Mouse (Mus musculus) layer of hippocampus, postnatal 14 days (tissue): ENCODE data around the gene Plch2. TPM values are rescaled to one million over a fixed set of nuclear protein-coding genes. Genes with fewer than 3 reads are reported as not detected.
A peak's percentile ranks its signal among the peaks of the same experiment; 100 is the strongest.
"Not testable (repeated sequence)": the region's sequence is repeated elsewhere in the genome, so short reads cannot be mapped to it uniquely, and the experiment has no call there.

Experiments used
- DNase-seq, 2 experiments: peaks; one replicate each; pipeline ENCODE4 v3.0.0; 2021 to 2022; ENCODE audit warnings: low spot score in 2 of 2, mixed read lengths in 1 of 2
- long read RNA-seq, 2 experiments: library from polyadenylated mRNA; stranded (forward); transcript quantifications; one replicate each; pipeline ENCODE4 v2.0.0; 2021
- total RNA-seq, 2 experiments: library from RNA; stranded (reverse); gene quantifications; 2 replicates each; pipeline ENCODE4 v1.2.3; 2021

The Plch2 gene
- 10 to 100 TPM; 90.9 to 97.9 TPM for total RNA-seq
- long read RNA-seq, experiment 1, full-length matches to known transcripts: 1 of 27 reads
- long read RNA-seq, experiment 1, partial matches to known transcripts: 17 of 27 reads
- long read RNA-seq, experiment 1, other reads (novel, unspliced or antisense): 9 of 27 reads
- long read RNA-seq, experiment 2, partial matches to known transcripts: 21 of 34 reads
- long read RNA-seq, experiment 2, other reads (novel, unspliced or antisense): 13 of 34 reads

GRCm38 (mm10) chr4:155056724-155057123, at the start of gene Plch2:
TSS of gene Plch2 (minus strand) at chr4:155056784.
- DNase-seq: no peak

DNA sequence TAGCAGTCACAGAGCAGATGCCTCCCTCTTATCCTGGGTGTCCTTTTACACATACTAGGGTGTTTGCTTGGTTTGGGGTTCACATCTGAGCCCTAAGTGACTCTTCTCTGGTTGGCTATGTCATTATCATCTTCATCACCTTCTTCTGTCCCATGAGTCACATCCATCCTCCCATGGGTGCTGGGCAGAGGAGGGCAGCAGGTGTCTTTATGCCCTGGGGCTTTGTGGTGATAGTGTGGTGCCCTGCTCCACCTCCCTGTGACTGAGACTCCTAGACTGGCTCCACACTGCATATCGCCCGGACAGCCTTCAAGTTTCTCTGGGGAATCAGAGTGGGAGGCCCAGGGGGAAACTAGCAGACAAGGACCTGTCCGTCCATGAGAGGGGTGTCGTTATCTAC, 42.0 kb upstream of the Plch2 start:
- no peak for DNase-seq

DNA sequence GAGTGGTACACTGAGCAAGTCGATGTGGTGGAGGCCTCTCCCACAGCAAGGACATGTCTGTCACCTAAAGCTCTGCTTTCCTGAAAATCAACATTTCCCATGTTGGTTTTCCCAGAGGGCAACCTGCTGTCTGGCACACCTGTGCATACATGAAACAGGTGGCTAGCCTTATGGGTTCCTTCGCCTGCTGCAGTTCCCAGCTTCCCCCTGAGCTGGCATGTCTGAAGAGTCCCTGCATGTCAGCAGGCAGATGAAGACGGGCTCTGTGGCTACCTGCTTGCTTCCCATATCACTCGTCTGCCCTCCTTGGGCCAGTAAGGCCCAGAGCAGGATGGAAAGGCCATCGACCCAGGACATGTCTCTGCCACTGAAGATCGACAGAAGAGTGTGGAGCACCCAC, 40.9 kb upstream of the Plch2 start:
- no peak for DNase-seq

DNA sequence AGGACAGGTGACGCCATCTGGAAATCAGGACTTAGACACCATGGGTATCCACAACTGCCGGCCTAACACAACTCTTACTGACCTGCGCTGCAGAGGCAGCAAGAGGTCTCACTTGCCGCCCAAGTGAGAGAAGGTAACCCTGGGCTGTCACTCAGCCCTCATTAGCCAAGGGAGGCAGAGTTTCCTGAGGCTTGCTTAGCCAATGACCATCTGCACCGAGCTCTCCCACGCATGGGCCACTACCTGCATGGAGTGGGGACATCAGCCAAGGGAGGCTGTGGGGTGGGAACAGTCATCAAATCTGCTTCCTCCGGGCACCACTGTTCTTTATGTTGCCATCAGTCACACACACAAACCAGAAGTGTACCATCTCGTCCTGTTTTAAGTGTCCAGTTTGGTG, 39.4 kb upstream of the Plch2 start:
- DNase-seq: no peak

GRCm38 (mm10) chr4:155095238-155095900, 38.8 kb upstream of the Plch2 start:
- peak; percentile 86 to 93 for DNase-seq

- no peak for DNase-seq
These were observed 38.0 kb upstream of the Plch2 start for GRCm38 (mm10) chr4:155094565-155094964.

GRCm38 (mm10) chr4:155093431-155094149, 37.0 kb upstream of the Plch2 start:
- no peak for DNase-seq

- DNase-seq: no peak
These were observed 36.3 kb upstream of the Plch2 start for GRCm38 (mm10) chr4:155092718-155093430.

DNA sequence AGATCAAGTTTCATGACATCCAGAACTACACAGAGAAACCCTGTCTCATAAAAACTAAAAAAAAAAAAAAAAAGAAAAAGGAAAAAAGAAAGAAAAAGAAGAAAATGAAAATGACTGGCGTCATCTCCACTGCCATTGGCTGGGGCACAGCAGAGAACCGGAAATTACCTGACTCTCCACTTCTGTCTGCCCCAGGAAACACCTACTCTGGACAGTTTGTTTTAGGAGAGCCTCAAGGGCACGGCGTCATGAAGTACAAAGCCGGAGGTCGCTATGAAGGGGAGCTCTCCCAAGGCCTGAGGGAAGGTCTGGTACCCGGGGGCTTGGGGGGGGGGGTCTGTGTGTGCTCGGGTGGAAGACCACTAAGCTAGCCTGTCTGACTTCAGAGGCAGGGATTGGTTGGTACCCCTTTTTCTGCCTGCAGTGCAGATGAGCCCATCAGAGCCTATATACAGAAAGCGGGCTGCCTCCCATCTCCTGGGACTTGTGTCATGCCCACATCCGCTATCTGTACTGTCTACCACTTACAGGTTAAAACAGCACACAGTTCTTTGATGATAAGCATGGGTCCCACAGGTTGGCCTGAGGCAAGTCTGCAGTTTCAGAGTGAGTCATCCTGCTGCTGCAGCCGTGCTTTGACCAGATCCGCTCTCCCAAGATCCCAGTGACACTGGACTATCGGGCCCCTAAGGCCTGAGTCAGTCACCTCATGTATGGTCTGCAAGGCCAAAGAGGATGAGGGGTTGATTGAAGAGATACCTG, 34.3 kb upstream of the Plch2 start:
- no peak for DNase-seq

GRCm38 (mm10) chr4:155090147-155090546, 33.6 kb upstream of the Plch2 start:
- DNase-seq: no peak

DNA sequence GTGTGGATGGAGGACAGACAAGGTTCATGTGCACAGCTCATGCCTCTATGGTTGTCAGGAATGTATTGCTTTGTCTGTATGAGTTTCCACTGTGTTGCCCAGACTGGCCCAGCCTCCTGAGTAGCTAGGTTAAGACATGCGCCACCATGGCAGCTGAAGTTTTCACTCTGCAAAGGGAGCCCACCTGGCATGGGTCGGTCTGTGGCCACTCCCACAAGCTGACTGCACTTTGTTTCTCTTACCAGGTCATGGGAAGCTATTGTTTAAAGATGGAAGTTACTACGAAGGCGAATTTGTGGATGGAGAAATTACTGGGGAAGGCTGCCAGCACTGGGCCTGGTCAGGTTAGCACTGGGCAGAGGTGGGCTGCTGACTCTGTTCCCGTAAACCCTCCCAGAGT, 32.7 kb upstream of the Plch2 start:
- DNase-seq: no peak

DNA sequence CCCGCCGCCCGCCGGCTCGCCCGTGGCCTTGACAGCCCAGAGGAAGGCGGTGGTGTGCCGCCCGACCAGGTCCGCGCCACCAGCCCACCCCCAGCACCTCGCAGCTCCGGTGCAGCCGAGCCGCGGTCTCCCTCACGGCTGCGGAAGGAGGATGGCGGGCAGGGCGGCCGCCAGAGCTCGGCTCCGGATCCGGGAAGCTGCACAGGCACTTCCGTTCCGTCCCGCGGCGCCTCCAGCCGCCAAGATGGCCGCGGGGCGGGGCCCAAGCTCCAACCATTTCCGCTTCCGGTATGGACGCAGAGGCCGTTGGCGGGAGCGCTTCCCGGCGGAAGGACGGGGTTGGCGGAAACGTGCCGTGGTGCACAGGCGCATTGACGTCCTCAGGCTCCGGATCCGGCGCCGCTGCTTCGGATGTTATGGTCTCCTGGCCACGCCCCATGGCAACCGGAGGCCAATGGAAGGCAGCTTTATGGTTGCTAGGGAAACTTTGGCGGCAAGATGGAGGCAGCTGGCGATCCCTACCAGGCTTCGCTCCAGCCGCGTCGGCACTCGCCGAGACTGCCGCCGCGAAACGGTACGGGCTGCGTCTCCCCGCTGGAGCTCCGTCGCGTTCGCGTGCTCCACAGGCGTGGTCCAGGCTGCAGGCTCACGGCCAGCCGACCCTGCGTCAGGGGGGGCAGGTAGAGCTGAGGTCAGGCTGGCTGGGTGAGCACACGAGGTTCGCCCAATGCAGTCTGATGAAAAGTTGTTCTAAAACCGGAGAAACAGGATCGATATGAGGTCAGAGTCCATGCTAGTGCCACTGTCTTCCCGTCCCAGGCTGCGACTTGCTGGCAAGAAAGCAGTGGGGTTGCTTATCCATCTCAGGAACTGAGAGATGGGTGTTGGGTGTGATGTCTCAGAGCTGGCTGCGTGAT, 29.8 kb upstream of the Plch2 start, which contains the start of the genes Rer1 and Morn1:
TSS of gene Rer1 (minus strand) at position 275 of the 917 bp plus-strand sequence.
TSS of gene Morn1 (plus strand) at position 470 of the 917 bp plus-strand sequence.
- peak; percentile 100 for DNase-seq

DNA sequence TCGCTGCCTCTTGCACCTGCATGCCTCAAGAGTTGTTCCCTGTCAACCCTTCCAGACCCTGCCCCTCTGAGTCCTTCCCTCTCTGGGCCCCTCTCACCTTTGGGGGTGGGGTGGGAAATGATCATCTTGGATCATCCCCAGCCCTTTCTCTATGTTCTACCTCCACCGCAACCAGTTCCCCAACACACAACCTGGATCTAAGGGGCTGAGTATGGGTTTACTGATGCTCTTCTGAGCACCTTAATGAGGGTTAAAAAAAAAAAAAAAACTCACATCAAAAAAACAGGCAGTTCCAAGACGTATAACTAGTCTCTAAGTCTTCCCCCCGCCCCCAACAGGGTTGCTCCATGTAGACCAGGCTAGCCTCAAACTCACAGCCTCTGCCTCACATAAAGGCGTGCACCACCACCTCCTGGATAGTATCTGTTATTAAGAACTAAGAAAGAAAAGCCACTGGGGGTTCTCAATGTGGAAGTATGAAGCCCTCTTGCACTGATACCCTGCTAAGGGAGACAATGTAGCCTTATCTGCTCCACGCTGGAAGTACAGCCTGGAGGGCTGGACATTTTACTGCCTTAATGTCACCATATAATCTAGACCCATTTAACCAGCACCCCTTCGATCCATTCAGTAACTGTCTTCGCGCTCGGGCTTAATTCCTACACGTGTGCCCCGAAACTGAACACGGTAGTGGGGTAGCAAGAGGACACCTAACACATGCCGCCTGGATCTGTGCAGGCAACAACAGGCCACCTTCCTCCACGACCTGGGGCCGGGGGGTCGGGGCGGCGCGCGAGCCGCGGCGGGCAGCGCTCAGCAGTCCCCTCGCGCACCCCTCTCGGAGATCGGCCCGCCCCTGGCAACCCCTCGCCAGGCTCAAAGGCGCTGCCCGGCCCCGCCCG, 28.9 kb upstream of the Plch2 start:
- no peak for DNase-seq

DNA sequence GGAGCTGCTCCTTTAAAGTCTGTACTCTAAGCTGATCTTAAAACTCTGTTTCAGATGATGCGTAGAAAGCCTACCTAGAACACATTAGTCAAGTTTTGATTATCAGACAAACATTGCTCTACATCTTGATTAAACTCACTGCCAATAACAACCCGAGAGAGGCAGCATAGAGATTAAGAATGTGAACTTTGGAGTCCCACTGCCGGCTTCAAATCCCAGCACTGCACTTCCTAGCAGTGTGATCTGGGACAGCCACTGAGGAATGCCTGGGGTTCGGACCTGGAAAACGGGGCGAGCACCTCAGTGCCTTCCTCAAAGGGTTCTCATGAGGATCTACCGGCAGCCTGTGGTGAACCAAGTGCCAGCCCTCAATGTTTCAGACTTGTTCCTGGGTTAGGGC, 27.8 kb upstream of the Plch2 start:
- no peak for DNase-seq

DNA sequence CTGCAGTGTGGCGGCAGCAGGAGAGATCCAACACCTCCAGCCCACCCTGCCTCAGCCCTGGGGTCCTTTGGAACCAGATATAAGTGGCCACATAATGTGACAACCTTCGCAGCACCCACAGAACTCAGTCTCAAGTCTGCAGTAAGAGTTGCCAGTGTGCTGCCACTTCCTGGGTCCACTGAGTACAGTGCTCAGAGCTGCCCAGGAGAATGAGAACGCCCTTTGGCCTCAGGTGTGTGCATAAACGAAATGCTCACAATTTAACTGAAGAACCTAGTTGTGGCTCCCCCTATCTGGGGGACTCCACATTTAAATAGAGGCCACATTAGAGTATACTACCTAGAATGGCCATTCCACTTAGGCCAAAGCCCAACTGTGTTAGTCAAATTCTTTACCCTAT, 27.0 kb upstream of the Plch2 start:
- no peak for DNase-seq

GRCm38 (mm10) chr4:155079666-155080065, 23.1 kb upstream of the Plch2 start:
- no peak for DNase-seq

DNA sequence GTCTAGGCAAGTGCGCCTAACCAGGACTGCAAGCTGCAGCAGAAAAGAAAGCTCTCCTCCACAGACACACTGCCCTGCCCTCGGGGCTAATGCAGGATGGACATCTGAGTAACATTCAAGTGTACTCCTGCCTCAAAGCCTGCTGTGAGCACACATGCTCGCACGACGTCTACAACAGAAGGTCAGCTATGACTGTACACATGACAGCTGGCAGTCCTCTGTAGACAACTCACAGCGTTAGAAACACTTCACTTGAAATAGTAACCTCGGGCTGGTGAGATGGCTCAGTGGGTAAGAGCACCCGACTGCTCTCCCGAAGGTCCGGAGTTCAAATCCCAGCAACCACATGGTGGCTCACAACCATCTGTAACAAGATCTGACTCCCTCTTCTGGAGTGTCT, 22.2 kb upstream of the Plch2 start:
- DNase-seq: not testable (repeated sequence)

- no peak for DNase-seq
These were observed 20.1 kb upstream of the Plch2 start for GRCm38 (mm10) chr4:155076677-155077076.

DNA sequence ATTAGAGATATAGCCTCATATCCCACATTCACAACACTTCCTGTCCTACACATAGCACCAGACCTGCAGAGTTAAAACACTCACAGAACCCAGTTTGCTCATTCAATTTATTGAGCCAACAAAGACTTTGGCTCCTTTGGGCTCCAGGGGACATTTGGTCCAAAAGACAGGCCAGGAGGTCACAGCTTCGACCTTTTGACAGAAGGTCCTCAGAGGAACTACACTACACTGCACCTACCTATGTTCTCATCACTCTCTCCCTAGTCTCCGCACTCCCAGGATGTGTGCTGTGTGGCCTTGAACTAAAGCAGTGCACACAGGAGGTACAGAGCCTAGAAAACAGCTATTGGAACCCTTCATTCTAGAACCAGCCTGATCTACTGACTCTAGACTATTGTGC, 19.2 kb upstream of the Plch2 start:
- DNase-seq: no peak
